Mouse (Mus musculus) limb, embryonic 13.5 days (tissue): ENCODE measurements at regions not wholly inside any gene's neighbourhood (a gene's known extent, or its start where the extent isn't known, plus 50 kb on each side); places are given as distances from the start of the nearest gene placed in this dataset.

Experiments
- ATAC-seq: fragments of 200-750 bp; cut with Nextera tagmentation; 2 replicates; pipeline ENCODE4 v1.8.0; 2017; ENCODE audit warnings: low read depth, moderate number of reproducible peaks, moderate TSS enrichment; ENCODE audit not compliant: low FRiP score
- H3K27ac ChIP-seq: fragments of 300-500 bp; sonication (generic); 2 replicates; pipeline ENCODE4 v1.5.1; 2015; ENCODE audit warnings: inconsistent platforms, mild to moderate bottlenecking, moderate library complexity
- H3K27me3 ChIP-seq: fragments of 300-500 bp; sonication (generic); 2 replicates; pipeline ENCODE4 v1.6.1; 2015; ENCODE audit warnings: mild to moderate bottlenecking, inconsistent platforms
- H3K36me3 ChIP-seq: fragments of 300-500 bp; sonication (generic); 2 replicates; pipeline ENCODE4 v1.6.1; 2015; ENCODE audit warnings: inconsistent platforms, mild to moderate bottlenecking, moderate library complexity
- H3K4me1 ChIP-seq: fragments of 300-500 bp; sonication (generic); 2 replicates; pipeline ENCODE4 v1.6.1; 2015; ENCODE audit warnings: inconsistent platforms
- H3K4me2 ChIP-seq: fragments of 300-500 bp; sonication (generic); replicated peaks from 2 replicates; pipeline ENCODE4 v1.6.1; 2015; ENCODE audit warnings: inconsistent platforms, mild to moderate bottlenecking, moderate library complexity
- H3K4me3 ChIP-seq: fragments of 300-500 bp; sonication (generic); 2 replicates; pipeline ENCODE4 v1.5.1; 2015; ENCODE audit warnings: moderate library complexity, mild to moderate bottlenecking, inconsistent platforms
- H3K9ac ChIP-seq: fragments of 300-500 bp; sonication (generic); 2 replicates; pipeline ENCODE4 v1.6.1; 2015; ENCODE audit warnings: mild to moderate bottlenecking, inconsistent platforms
- H3K9me3 ChIP-seq: fragments of 300-500 bp; sonication (generic); 2 replicates; pipeline ENCODE4 v1.6.1; 2016; ENCODE audit warnings: inconsistent platforms
- WGBS: fragments of 180-500 bp; shearing (Covaris S2); methylation state at CpG from one replicate; pipeline ENCODE4 v1.1.7; 2015; 5-methylcytosine and 5-hydroxymethylcytosine counted together

DNA sequence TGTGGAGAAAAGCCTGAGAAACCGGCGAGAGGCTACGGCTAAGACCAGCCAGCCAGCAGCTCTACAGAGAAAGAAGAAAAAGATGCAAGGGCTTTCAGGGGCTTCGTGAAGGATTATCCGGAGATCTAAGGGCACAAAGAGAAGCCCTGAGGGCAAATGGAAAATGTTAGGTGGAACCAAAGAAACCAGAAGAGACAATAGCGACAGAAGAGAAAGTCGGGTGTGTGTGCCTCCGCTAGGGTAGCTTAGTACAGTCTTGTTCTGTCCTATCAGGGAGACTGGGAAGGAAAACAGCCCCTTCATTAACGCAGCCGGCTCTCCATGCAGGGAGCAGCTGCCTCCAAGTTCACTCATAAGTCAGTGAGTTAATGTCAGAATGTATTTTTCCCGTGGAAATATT is 255.1 kb downstream of the Epha4 start:
- ATAC-seq: no peak
- Histone ChIP-seq H3K4me2 (no peak overlapping the region), H3K27me3 (peaks cover 5% of the 10 kb centered on the region; the same call in 1 of the 2 replicates), H3K4me3 (no peak overlapping the region), H3K9me3 (no peaks in the 10 kb centered on the region), H3K4me1 (peaks cover 47% of the 10 kb centered on the region), H3K9ac (no peak overlapping the region), H3K27ac (no peak overlapping the region), H3K36me3 (no peaks in the 10 kb centered on the region)
- WGBS: 45% methylated on average over 11 of the region's 11 CpGs

DNA sequence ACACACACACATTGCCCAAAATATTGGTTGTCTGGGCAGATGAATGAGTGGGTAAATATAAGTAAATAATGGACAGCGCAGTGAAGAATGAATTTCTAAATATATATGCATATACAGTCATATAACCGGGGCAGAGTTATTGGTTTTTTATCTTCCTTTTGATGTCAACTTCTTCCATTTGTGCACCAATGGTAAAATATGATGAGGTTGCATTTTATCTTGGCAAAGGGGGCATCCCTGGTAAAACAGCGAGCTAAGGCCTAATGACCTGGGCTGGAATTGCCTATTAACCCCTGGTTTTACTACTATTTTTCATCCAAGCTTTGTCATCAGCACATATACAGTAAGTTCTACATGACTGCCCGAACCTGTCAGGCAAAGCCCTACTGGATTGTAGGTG is 253.2 kb downstream of the Epha4 start:
- Histone ChIP-seq H3K4me1 (peaks cover 42% of the 10 kb centered on the region), H3K4me3 (no peak overlapping the region), H3K9ac (no peak overlapping the region), H3K36me3 (no peaks in the 10 kb centered on the region), H3K27ac (no peak overlapping the region), H3K9me3 (no peaks in the 10 kb centered on the region), H3K27me3 (no peaks in the 10 kb centered on the region), H3K4me2 (no peak overlapping the region)
- ATAC-seq: no peak
- 94% methylated on average over 4 of the region's 4 CpGs for WGBS

DNA sequence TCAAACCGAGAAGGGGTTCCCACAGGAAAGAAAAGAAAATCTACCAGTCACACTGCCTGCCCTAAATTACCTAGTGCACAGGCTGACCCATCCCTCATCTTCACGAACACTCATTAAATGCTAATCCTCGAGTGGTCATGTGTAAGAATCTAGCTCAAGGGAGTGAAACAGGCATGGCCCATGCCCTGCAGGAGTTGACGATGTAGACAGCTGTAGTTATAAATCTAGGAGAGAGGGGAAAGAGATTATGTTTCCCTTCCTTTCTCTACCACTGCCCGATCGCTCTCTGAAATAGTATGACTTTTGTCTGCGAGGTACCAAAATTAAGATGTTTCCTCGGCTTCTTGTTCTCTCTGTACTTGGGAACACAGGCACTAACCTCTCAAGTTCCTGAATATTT is 249.2 kb downstream of the Epha4 start:
- whole genome bisulfite sequencing: 13% methylated on average over 8 of the region's 8 CpGs

DNA sequence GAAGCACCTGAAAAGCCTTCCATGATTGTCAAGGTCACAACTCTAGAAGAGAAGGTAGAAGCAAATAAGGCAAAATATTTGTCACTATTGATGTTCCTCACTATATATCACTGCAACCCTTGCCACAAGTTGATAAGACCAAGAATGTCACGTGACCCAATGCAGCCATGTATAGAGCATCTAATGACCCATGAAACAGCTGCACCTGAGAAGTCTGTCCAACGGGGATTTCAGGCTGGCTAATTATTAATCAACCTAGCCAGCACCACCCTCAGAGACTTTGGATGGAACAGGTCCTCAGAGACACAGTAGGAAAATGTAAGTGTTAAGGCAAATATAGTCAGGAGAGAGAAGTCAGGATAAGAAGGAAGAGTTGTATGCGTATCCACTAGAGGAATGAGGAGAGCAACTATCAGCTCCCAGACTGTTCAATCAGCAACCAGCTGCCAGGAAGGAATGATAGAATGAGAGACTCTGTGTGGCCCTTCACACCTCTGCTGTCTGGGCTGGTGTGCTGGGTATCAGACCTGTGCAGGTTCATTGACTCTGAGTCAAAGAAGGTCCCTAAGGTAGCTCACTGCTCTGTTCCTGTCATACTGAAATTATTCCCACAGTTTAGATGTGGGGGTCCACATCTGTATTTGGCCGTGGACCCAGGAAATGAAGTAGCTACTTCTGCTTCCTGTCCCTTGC is 247.4 kb downstream of the Epha4 start:
- Histone ChIP-seq H3K4me3 (no peak overlapping the region), H3K4me1 (peaks cover 12% of the 10 kb centered on the region), H3K36me3 (no peaks in the 10 kb centered on the region), H3K27me3 (no peaks in the 10 kb centered on the region), H3K9ac (no peak overlapping the region), H3K4me2 (no peak overlapping the region), H3K9me3 (no peaks in the 10 kb centered on the region), H3K27ac (no peak overlapping the region)
- 85% methylated on average over 4 of the region's 4 CpGs for WGBS
- ATAC-seq: no peak

More for the DNA sequence above, 249.2 kb downstream of the Epha4 start:
- H3K4me1 ChIP-seq: peaks cover 12% of the 10 kb centered on the region
- no peak overlapping the region for H3K4me3 ChIP-seq
- H3K27me3 ChIP-seq: no peaks in the 10 kb centered on the region
- H3K9me3 ChIP-seq: no peaks in the 10 kb centered on the region
- H3K27ac ChIP-seq: no peak overlapping the region
- no peak for ATAC-seq
- no peak overlapping the region for H3K4me2 ChIP-seq
- H3K36me3 ChIP-seq: no peaks in the 10 kb centered on the region
- H3K9ac ChIP-seq: no peak overlapping the region

GRCm38 (mm10) chr1:77275297-77275696 is 239.6 kb downstream of the Epha4 start:
- H3K4me2 ChIP-seq: no peak overlapping the region
- H3K4me1 ChIP-seq: peaks cover 10% of the 10 kb centered on the region
- 50% methylated on average over 9 of the region's 9 CpGs for WGBS
- no peak overlapping the region for H3K4me3 ChIP-seq
- no peaks in the 10 kb centered on the region for H3K9me3 ChIP-seq
- no peak for ATAC-seq
- no peaks in the 10 kb centered on the region for H3K36me3 ChIP-seq
- no peaks in the 10 kb centered on the region for H3K27me3 ChIP-seq
- H3K9ac ChIP-seq: no peak overlapping the region
- no peak overlapping the region for H3K27ac ChIP-seq

DNA sequence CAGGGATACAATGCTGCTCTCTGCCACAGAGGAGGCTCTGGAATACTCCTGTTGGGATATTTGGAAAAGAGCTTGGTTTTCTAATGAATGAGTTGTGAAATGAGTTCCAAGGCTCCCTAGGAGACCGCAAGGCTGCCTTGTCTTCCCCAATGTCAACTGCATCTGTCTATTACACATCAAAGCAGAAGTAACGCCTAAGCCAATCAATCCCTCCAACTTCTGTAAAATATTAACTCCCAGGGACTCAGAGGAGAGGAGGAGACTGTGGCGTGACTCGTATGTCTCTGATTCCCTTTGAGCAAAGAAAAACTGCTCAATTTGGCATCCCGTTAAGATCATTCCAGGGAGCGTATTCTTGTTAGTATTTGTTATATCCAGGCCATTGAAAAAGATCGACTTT is 235.3 kb downstream of the Epha4 start:
- no peak overlapping the region for H3K4me3 ChIP-seq
- ATAC-seq: no peak
- H3K4me2 ChIP-seq: no peak overlapping the region
- H3K27ac ChIP-seq: no peak overlapping the region
- no peak overlapping the region for H3K9ac ChIP-seq
- H3K27me3 ChIP-seq: no peaks in the 10 kb centered on the region
- H3K36me3 ChIP-seq: no peaks in the 10 kb centered on the region
- H3K9me3 ChIP-seq: no peaks in the 10 kb centered on the region
- 45% methylated on average over 7 of the region's 7 CpGs for WGBS
- peaks cover 19% of the 10 kb centered on the region for H3K4me1 ChIP-seq

GRCm38 (mm10) chr1:77280373-77281038 is 234.4 kb downstream of the Epha4 start:
- 88% methylated on average over 11 of the region's 11 CpGs for WGBS
- Histone ChIP-seq H3K27me3 (no peaks in the 10 kb centered on the region), H3K9me3 (no peaks in the 10 kb centered on the region), H3K9ac (no peak overlapping the region), H3K4me1 (peaks cover 19% of the 10 kb centered on the region), H3K27ac (no peak overlapping the region), H3K4me3 (no peak overlapping the region), H3K4me2 (no peak overlapping the region), H3K36me3 (no peaks in the 10 kb centered on the region)
- no peak for ATAC-seq

GRCm38 (mm10) chr1:77281741-77282140 is 233.1 kb downstream of the Epha4 start:
- ATAC-seq: no peak
- Histone ChIP-seq H3K27ac (no peak overlapping the region), H3K36me3 (no peaks in the 10 kb centered on the region), H3K9me3 (no peaks in the 10 kb centered on the region), H3K4me3 (no peak overlapping the region), H3K4me2 (no peak overlapping the region), H3K9ac (no peak overlapping the region), H3K27me3 (no peaks in the 10 kb centered on the region), H3K4me1 (peaks cover 19% of the 10 kb centered on the region)
- WGBS: 89% methylated on average over 4 of the region's 4 CpGs

GRCm38 (mm10) chr1:77298713-77299132 is 216.2 kb downstream of the Epha4 start:
- H3K4me2 ChIP-seq: no peak overlapping the region

DNA sequence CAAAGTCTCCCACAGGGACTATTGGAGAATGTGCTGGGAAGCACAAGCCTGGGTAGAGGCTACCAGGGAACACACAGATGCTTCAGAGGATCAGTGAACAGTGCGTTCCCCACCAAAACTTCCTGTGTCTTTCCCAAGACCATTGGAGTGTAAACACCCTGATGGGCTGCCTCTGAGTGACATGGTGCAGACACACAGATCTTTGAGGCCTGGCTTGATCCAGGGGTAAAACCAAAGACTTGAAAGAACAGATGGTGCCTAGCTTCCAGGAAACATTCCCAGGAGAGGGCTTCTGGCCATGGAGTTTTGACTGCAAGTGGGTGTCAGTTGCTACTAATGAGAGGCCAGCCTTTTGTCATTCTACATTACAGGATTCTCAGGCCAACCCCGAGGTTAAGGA is 214.1 kb downstream of the Epha4 start:
- H3K27ac ChIP-seq: no peak overlapping the region
- no peak for ATAC-seq
- 33% methylated on average over 2 of the region's 2 CpGs for WGBS
- H3K9me3 ChIP-seq: no peaks in the 10 kb centered on the region
- H3K9ac ChIP-seq: no peak overlapping the region
- H3K4me2 ChIP-seq: no peak overlapping the region
- no peaks in the 10 kb centered on the region for H3K36me3 ChIP-seq
- H3K27me3 ChIP-seq: no peaks in the 10 kb centered on the region
- no peak overlapping the region for H3K4me3 ChIP-seq
- H3K4me1 ChIP-seq: peaks cover 6% of the 10 kb centered on the region; the same call in 1 of the 2 replicates

More at GRCm38 (mm10) chr1:77298713-77299132, 216.2 kb downstream of the Epha4 start:
- H3K4me3 ChIP-seq: no peak overlapping the region
- 81% methylated on average over 4 of the region's 4 CpGs for WGBS
- H3K27me3 ChIP-seq: no peaks in the 10 kb centered on the region
- no peak overlapping the region for H3K9ac ChIP-seq
- H3K36me3 ChIP-seq: no peaks in the 10 kb centered on the region
- ATAC-seq: no peak
- no peak overlapping the region for H3K27ac ChIP-seq
- peaks cover 6% of the 10 kb centered on the region; the same call in 1 of the 2 replicates for H3K4me1 ChIP-seq
- H3K9me3 ChIP-seq: no peaks in the 10 kb centered on the region

GRCm38 (mm10) chr1:77304770-77305169 is 210.1 kb downstream of the Epha4 start:
- H3K36me3 ChIP-seq: no peaks in the 10 kb centered on the region
- WGBS: 87% methylated on average over 2 of the region's 2 CpGs

GRCm38 (mm10) chr1:77307745-77308144 is 207.1 kb downstream of the Epha4 start:
- ATAC-seq: no peak
- no peak overlapping the region for H3K4me2 ChIP-seq
- H3K27ac ChIP-seq: no peak overlapping the region
- 46% methylated on average over 4 of the region's 4 CpGs for WGBS
- H3K4me3 ChIP-seq: no peak overlapping the region
- H3K9me3 ChIP-seq: no peaks in the 10 kb centered on the region
- no peak overlapping the region for H3K9ac ChIP-seq
- H3K36me3 ChIP-seq: no peaks in the 10 kb centered on the region
- no peaks in the 10 kb centered on the region for H3K4me1 ChIP-seq
- H3K27me3 ChIP-seq: no peaks in the 10 kb centered on the region

More at GRCm38 (mm10) chr1:77304770-77305169, 210.1 kb downstream of the Epha4 start:
- ATAC-seq: no peak
- Histone ChIP-seq H3K9ac (no peak overlapping the region), H3K4me3 (no peak overlapping the region), H3K27me3 (no peaks in the 10 kb centered on the region), H3K4me1 (peaks cover 6% of the 10 kb centered on the region; the same call in 1 of the 2 replicates), H3K27ac (no peak overlapping the region), H3K9me3 (no peaks in the 10 kb centered on the region), H3K4me2 (no peak overlapping the region)
